Mouse (Mus musculus) CD4-positive, CD25-positive, alpha-beta regulatory T cell, adult 4 months (primary cell): ENCODE measurements around the gene Phactr3. TPM values are rescaled to one million over a fixed set of nuclear protein-coding genes. Genes with fewer than 3 reads are reported as not detected.

ENCODE experiments used
- ATAC-seq: one replicate; pipeline ENCODE4 v1.8.0; 2017
- polyA plus RNA-seq, 2 experiments: library from polyadenylated mRNA; unstranded; fragments of 100-300 nt; shearing (Covaris generic); gene quantifications; one replicate each; pipeline ENCODE4 v1.2.1; 2017

Phactr3 gene
- polyA plus RNA-seq, 2 experiments from 2014 or later: 0.28 TPM; not detected in 1

DNA sequence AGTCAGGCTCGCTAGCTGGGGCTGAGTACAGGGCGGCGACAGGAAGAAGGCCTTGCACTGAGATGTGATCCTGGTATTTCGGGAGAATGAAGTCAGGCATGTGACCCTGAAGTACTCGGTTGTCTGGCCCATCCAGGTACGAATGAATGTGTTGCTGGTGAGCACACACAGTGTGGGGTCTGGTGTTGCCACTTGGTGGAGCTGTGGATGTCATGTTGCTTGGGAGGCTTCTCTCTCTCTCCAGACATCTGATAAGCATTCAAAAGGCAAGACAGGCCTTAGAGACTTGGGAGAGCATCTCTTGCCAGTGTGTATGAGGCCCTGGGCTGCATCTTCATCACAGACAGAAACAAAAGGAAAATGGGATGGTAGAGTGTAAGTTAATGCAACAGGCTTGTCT lies 77.3 kb downstream of the Phactr3 start:
- no peak for ATAC-seq

DNA sequence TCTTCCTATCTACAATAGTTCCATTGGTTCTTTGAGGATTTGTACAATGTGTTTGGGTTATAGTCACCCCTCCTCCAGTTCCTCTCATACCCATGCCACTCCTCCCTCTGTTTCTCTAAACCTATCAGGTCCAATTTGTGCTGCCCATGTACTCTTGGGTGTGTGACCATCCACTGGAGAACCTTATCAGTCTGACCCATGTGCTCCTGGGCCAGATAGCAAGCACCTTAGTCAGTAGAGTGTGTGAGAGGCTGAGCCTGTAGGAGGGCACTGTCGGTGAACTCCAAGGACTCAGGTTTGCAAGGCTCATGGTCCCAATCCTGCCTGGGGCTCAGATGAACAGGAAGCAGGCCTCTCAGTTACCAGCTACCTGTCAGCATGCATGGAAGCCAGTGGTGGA lies 78.8 kb downstream of the Phactr3 start:
- ATAC-seq: no peak

DNA sequence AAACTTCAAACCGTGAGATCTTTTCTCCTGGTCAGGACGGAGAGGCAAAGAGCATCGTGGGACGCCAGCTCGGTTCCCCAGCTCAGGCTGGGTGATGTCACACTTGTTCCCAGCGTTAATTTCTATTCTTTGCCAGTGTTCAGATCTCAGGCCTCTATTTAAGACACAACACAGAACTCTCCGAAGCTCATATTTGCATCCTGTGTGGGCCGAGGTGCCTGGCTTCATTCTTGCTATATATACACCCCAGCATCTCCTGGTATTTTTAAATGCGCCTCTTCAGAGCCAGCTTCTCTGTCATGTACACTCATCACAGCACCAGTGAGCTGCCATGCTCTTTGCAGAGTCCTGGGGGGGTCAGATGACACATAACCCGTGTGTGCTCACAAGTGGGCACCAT lies 85.7 kb downstream of the Phactr3 start:
- no peak for ATAC-seq

DNA sequence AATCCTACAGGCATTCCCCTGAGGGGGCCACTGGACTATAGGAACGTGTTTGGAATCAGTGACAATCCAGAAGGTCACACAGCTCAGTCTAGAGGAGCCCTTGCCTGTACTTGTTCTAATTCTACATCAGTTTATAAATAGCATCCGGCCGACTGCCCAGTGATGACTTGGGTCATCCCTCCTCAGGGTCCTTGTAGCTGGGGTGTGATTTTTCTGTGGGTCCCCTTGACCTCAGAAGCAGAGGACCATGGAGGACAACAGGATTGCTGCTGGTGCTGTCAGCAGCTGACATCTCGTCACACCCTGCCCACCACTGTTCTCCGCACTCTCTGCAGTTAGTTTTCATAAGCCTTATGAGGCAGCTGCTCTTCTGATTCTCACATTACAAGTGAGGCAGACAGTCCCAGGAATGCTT lies 89.4 kb downstream of the Phactr3 start:
- no peak for ATAC-seq

DNA sequence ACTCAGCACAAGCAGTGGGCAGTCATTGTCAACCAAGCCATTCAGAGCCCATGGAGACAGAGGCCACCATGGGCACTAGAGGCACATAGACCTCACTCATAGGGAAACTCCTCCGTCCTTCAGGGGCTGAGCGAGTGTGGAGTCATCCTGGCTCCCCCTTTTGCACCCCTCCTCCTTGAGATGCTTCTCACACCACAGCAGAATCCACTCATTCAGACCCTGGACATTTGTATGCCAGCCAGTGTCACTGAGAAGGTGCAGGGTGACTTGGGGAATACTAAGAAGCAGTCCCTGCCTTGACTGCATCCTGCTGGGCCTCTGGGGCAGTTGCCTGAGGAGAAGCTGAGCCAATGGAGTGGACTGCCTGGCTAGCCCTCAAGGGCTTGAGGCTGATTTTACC lies 95.1 kb downstream of the Phactr3 start:
- no peak for ATAC-seq

DNA sequence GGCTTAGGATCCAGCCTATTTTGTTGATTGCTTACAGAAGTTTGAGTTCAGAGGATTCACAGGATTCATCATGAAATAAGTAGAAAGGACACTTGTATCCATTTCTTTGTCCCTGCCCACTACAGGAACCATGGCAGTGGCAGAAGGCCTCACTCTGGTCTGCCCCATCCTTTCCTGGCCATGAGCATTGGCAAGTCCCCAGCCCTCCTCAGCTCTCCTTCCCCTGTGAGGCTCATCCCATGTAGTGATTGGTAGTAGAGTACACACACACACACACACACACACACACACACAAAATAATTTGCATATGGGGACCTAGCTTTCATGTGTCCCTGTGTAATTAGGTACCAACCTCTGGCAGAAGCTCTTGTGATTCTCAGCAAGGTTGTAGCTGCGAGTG lies 95.8 kb downstream of the Phactr3 start:
- no peak for ATAC-seq

DNA sequence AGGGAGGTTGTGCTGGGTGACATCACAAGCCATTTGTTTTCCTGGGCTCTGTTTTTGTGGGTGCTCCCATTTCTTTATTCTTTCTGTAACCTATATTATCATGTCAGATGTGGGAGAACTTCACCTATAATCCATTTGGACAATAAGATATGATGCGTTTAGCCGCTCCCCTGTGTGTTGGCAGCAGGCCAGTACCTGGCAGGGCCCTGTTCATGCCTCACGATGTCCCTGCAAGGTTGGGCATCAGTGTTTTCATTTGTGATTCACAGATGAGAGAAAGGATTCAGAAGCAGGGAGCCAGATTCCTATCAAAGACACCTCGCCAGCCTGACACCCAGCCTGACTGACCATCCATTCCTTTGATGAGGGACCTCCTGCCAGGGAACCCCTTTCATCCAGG lies 99.7 kb downstream of the Phactr3 start:
- ATAC-seq: no peak

DNA sequence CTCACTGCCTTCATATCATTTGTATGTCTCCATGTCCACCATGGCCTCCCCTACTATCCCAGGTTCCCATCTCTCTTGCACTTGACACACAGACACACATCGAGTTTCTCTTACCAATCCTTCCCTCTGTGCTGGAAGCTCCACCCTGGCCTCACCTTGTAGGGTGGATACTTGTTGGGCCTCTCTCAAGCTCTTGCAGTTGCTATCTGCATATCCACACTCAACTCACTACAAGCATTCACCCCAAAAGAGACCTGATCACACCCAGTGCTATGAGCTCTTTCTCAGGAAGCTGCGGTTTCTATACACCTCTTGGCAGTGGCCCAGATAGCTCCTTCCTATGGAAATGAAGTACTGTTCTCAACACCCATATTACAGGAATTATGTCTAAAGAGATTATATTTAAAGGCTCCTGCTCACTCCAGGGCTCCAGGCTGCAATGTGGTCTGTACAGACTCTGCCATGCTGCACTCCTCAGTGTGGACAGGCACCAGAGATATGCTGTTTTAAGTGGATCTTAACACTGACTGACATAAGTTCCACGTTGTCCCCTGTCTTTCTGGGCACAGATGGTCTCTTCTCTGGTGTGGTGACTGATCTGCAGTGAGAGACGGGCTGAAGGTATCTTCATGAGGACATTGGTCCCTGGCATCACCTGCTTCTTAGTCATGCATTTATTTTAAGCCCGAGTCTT lies 100.8 kb downstream of the Phactr3 start:
- no peak for ATAC-seq

DNA sequence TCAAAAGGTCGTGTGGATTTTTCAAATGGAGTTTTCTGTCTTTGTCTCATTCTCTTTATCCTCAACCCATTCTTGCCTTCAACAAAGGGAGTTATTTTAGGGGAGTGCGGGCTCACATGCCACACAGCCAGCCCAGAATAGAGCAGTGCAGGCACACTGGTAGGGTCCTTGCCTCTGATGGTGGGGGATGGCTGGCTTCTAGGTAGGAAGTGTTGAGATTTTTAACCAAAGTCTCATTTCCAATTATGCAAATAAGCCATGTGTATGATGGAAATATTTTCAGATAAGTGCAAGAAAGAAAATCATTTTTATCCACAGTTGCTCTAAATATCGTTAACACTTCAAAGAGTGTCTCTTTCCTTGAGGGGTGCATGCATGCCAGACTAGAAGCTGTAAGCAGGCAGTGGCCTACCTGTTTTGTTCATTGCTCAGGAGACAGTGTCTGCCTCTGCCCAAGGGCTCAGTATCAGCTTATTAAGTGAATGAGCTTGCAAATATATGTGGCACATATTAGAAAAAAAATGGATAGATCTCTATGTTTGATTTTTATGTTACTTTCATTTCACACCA lies 101.5 kb downstream of the Phactr3 start:
- no peak for ATAC-seq

DNA sequence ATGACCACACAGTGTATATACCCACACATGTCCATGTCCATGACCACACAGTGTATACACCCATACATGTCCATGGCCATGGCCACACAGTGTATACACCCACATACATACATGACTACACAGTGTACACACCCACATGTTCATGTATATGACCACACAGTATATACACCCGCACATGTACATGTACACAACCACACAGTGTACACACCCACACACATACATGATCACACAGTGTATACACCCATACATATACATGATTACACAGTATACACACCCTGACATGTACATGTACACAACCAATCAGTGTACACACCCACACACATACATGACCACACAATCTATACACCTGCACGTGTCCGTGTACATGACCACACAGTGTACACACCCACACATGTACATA lies 102.2 kb downstream of the Phactr3 start:
- ATAC-seq: no peak

DNA sequence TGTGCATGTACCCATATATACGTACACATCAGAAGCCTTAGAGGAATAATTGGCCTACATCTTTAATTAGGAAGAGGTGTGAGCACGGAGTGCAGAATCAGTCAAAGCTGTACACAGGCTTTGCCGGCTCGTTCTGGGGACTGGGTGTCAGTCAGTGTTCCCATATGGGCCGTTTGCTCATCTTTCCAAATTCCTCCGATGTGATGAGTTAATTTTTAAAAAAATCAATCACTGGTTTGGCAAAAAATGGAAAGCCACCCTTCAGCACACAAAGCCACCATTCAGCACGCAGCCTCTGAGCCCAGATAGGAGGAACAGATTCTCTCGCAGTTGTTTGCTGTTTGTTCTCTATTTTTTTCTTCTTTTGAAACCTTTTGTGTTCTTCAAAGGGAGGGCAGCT lies 110.5 kb downstream of the Phactr3 start:
- no peak for ATAC-seq

DNA sequence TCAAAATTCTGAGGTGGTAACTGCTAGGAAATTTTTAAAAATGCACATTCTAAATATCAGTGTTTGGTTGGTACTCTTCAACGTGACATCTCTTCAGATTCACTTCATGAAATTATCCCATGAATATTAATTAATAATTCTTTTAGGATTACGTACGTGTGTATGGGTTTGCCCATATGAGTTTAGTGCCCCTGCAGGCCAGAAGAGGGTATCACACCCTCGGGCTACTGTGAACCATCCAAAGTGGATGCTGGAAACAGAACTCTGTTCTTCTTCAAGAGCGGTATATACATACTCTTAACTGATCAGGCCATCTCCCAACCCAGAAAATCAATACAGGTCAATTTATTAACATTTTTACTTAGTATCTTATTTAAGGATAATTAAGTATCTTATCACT lies 114.7 kb downstream of the Phactr3 start:
- ATAC-seq: no peak

DNA sequence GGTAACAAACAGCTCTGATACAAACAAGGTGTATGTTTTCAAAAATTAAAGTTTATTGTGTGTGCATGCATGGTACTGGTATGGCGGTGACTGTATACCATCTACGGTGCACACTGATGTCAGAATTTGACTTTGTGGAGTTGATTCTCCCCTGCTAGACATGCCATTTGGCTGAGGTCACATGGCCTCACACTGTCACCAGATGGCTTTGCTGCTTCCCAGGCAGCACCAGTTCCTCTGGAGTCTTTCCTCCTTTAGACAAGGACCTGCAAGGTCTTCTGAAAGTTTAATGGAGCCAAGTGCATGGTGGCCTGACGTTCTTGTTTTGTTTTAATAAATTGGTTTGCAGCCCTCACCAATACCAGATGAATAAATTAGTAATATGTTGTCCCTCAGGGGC lies 118.3 kb downstream of the Phactr3 start:
- ATAC-seq: no peak

DNA sequence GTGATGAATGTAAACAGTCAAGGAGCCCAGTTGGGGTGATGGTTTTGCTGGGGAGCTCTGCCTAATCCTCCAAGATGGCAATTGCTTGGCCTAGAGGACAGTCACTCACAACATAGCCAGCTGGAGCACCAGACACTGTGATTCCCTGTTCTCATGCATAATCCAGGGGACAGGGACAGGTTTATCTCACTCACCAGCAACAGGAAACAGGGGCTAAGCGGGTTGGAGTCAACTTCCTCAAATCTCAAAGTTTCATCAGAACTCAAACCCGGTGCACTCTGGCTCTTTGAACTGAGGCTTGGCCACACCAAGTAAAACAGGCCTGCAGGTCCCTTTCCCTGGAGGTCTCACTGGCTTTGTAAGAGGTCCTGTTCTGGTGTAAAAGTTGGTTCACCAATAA lies 119.7 kb downstream of the Phactr3 start:
- no peak for ATAC-seq

DNA sequence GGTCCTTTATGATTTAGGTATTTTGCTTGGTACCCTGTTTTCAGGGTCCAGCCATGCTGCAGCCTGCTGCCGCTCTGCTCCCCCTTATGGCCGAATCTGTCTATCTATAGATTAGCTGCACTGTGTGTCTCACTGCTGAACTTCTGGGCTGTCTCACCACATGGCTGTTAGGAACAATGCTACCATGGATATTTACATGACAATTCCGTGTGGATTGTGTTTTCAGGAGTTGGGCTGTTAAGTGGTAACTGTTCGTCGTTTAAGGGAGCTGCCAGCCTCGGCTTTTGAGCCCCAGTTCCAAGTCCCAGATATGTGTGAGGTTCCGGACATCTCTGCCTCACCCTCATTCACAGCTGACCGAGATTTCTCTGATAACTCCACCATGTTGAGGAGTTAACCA lies 122.1 kb downstream of the Phactr3 start:
- ATAC-seq: no peak

DNA sequence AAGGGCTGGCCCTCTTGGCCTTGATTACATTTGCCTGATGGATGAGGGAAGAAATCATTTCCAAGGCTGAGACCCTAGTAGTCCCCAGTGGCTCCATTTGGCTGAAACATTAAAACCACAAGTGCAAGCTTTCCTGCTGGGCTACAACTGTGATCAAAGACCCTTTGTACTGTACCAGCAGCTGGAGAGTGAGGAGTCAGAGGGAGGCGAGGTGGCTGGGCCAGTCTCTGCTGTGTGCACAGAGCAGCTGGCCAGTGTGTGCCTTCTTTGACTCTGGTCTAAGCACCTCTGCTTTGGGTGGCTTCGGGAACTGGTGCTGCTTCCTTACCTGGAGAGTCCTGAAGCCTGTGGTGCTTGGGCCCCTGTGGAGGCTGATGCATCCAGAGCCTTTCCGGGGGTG lies 122.6 kb downstream of the Phactr3 start:
- no peak for ATAC-seq

DNA sequence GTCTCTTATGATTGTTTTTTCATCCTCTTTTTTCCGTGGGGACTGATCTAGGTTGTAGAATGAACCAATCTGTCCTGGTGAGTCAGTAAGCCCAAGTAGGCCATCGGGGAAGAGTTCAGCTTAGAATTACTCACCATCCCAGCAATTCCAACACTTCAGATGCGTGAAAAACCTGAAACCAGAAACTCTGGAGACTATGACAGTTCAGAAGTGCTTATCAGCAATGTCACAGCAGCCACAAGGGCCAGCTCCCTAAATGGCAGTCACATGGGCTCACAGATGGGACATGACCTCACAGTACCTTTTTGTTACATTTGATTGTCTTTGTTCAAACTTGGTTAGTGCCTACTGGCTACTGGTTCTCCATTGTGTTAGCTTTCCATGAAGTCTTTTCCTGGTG lies 124.2 kb downstream of the Phactr3 start:
- no peak for ATAC-seq

DNA sequence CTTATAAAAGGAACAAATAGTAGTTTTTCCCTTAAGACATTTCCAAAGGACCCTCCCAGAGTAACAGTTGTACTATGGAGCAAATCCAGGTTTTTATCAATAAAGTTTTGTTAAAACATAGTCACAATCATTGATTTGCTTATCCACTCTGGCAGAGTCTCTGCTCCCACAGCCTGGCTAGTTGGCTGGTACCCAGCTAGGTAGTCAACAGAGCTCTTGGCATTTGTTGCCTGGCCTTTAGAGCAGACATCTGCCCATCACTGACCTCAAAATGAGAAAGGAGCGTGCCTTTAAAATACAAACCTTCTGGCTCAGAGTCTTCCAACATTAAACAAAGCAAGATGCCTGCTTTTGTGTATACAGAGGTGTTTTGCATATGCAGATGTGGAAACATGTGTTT lies 126.1 kb downstream of the Phactr3 start:
- ATAC-seq: no peak

DNA sequence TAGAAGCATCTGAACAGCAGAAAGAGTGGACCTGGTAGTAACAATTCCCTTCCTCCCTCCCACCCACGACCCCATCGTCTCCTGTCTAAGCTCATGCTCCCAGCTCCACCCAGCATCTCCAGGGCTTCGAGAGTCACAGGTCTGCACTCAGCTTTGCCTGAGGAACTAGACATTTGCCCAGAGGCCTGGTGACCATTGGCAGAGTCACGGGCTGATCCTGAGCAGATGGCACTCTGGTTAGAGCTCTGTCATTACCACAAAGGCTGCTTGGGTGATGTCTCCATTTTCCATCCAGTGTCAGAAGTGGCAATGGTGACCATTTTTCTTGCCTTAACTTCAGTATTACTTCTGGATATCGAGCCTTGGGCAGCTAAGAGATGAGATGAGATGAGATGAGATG lies 127.1 kb downstream of the Phactr3 start:
- ATAC-seq: no peak

DNA sequence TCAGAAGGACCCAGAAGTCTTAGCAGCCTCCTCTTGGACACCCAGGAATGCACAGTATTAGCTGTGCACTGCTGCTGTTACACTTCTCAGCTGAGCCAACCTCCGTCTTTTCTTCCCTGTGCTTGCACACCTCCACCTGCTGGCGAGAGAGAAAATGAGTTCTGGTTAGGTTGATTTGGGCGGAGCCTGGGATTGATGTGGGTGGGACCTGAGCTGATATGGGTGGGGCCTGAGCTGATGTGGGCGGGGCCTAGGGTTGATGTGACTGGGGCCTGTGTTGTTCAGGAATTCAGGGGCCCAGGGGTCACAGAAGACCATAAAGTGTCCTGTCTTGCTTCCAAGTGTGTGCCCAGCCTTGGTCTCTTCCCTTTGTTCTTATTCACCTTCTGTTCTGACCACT lies 128.0 kb downstream of the Phactr3 start:
- no peak for ATAC-seq

DNA sequence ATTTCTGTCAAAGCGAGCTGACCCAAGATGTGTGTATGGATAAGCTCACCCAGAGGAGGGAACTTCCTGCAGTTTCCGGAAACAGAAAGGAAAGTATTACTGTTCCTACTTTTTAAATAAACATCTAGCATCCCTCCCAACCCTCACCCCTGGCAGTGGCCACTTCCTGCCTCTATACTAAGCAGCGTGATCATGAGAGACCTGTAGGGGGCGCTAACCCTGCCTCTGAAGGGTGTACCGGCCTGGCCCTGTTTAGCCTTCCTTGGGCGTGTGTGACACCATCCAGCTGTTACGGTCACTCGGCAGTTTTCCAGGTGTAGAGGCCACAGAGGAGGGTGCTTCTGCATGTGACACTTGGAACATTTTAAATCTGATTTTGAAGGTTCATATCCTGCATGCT lies 128.5 kb downstream of the Phactr3 start:
- ATAC-seq: no peak

DNA sequence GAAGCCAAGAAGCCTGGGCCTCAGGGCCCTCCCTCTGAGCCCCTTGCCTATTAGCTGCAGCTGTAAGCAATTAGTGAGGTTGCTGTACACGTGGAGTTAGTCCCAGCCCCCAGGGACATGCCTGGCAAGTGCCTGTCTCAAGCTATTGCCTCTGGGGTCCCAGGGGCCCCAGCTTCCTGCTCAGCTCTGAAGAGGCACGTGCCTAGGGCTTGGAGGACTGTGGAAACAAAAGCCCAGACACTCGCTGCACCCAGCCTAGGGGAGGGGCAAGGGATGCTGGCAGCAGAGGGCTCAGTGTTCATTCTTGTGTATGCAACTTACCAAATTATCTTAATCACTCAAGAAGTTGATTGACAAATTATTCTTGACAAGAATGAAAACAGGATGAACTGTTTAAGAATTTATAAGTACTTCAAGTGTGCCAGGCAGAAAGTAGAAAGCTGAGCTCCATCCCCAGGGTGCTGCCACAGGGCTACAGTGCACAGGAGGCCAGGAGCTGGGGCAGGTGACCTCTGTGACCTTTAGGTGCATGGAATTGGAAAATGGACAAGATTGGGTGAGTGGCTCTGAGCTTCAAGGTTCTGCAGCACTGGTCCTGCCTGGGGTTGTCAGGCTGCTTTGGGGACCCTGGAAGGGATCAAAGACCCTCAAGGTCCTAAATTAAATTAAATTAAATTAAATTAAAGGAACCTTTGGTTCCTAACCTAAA lies 138.5 kb downstream of the Phactr3 start:
- ATAC-seq: no peak

DNA sequence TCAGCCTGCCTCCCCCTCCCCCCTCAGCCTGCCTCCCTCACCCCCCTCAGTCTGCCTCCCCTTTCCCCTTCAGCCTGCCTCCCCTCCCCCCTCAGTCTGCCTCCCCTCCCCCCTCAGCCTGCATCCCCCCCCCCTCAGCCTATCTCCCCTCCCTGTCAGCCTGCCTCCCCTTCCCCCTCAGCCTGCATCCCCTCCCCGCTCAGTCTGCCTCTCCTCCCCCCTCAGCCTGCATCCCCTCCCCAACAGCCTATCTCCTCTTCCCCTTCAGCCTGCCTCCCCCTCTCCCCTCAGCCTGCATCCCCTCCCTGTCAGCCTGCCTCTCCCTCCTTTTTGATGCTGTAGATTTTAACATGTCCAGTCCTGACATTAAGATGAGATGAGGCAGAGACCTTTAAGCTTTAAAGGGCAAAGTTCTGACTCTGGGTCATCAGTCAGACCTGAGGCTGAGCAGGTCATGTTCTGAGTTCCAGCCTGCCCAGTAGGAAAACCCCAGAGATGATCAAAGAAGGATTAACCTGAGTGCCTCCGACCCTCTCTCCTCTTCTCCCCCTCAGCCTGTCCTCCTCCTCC lies 139.3 kb downstream of the Phactr3 start:
- ATAC-seq: no peak

DNA sequence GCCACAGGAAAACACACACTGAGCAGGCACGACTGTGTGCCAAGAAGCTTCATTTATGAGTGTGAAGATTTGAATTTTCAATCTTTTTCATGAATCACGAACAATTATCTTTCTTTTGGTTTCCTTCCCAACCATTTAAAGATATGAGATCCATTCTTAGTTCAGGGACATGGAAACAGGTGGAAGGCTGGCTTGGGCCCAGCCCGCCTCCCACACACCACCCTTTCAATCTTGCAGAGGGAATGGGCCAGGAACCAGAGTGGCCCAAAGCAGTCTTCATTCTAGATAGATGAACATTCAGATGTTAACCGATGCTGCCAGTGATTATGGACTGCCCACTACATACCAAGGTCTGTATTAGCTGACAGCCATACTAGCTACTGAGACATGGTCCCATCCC lies 144.3 kb downstream of the Phactr3 start:
- ATAC-seq: no peak
